Mouse (Mus musculus): ENCODE results near the gene Abtb1. TPM values are rescaled to one million over a fixed set of nuclear protein-coding genes. Genes with fewer than 3 reads are reported as not detected.

Abtb1 gene
- 10 to 100 TPM; 32.5 to 43.7 (median 39.8) TPM for total RNA-seq (2022)

- peak; percentile 100 for DNase-seq
Measured at GRCm38 (mm10) chr6:88841781-88842689, at the start of gene Abtb1. Gene Abtb1 (minus strand): TSS chr6:88841984.

- DNase-seq, result no peak
Measured at GRCm38 (mm10) chr6:88890832-88891231, 49.0 kb upstream of the Abtb1 start.

- DNase-seq, result no peak
Measured at GRCm38 (mm10) chr6:88889410-88890042, 47.7 kb upstream of the Abtb1 start.

GRCm38 (mm10) chr6:88886417-88886967 lies 44.7 kb upstream of the Abtb1 start:
- DNase-seq, result no peak

- no peak for DNase-seq
Measured at GRCm38 (mm10) chr6:88885644-88886416, 44.0 kb upstream of the Abtb1 start.

GRCm38 (mm10) chr6:88884690-88885089 lies 42.9 kb upstream of the Abtb1 start:
- DNase-seq, result no peak

- DNase-seq, result no peak
Measured at GRCm38 (mm10) chr6:88884195-88884594, 42.4 kb upstream of the Abtb1 start.

- no peak for DNase-seq
Measured at GRCm38 (mm10) chr6:88881334-88881733, 39.5 kb upstream of the Abtb1 start.

GRCm38 (mm10) chr6:88879471-88879870 lies 37.7 kb upstream of the Abtb1 start:
- DNase-seq, result no peak

- peak; percentile 60 for DNase-seq
Measured at GRCm38 (mm10) chr6:88874868-88875508, 33.2 kb upstream of the Abtb1 start, which contains the start of gene Podxl2. Gene Podxl2 (minus strand): TSS chr6:88875044.

- no peak for DNase-seq
Measured at GRCm38 (mm10) chr6:88873965-88874867, 32.4 kb upstream of the Abtb1 start.

- DNase-seq, result no peak
Measured at GRCm38 (mm10) chr6:88872811-88873210, 31.0 kb upstream of the Abtb1 start.

GRCm38 (mm10) chr6:88871546-88871945 lies 29.8 kb upstream of the Abtb1 start:
- no peak for DNase-seq

- DNase-seq, result no peak
Measured at GRCm38 (mm10) chr6:88870594-88870993, 28.8 kb upstream of the Abtb1 start.

GRCm38 (mm10) chr6:88869459-88869858 lies 27.7 kb upstream of the Abtb1 start:
- DNase-seq, result peak; percentile 58

GRCm38 (mm10) chr6:88865704-88866103 lies 23.9 kb upstream of the Abtb1 start:
- no peak for DNase-seq

- no peak for DNase-seq
Measured at GRCm38 (mm10) chr6:88860914-88861313, 19.1 kb upstream of the Abtb1 start.

GRCm38 (mm10) chr6:88858341-88858740 lies 16.6 kb upstream of the Abtb1 start:
- DNase-seq, result no peak

GRCm38 (mm10) chr6:88857830-88858229 lies 16.0 kb upstream of the Abtb1 start:
- no peak for DNase-seq

GRCm38 (mm10) chr6:88857249-88857648 lies 15.5 kb upstream of the Abtb1 start:
- no peak for DNase-seq

- no peak for DNase-seq
Measured at GRCm38 (mm10) chr6:88855636-88856035, 13.9 kb upstream of the Abtb1 start.
